Mouse (Mus musculus) liver, adult 2 months (tissue): Measurements from ENCODE around the gene Xpo4.

Experiments
- CTCF ChIP-seq: fragments of 200-500 bp; IDR thresholded peaks from 2 replicates; pipeline ENCODE4 v1.5.1; 2011; ENCODE audit warnings: low read depth, low read length, control low read depth
- POLR2A ChIP-seq: fragments of 200-500 bp; IDR thresholded peaks from 2 replicates; pipeline ENCODE4 v1.6.1; 2011; ENCODE audit warnings: low read length, control low read depth; ENCODE audit not compliant: insufficient read depth; ENCODE audit errors: extremely low read depth

DNA sequence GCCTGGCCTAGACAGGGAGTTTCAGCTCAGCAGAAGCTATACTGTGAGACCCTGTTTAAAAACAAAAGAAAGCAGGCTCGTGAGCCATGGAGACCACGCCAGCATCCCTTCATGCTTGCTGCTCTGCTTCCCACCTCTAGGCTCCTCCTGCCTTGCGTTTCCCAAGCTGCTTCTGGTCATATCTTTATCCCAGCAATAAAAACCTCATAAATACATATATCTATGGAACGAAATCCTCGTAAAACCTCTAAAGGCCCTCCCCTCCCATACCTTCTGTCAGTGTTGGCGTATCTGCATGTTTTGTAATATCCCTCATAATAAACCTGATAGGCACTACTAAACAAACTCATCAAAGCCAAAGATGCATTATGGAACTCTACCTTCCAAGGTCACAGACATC is 21.4 kb upstream of the Xpo4 start:
- TF ChIP-seq POLR2A (no peak), CTCF (no peak)
